In genomic region chr4:73044356-73044755, GRCm38 (mm10) we compare ENCODE assay signal across 20 mouse cellular contexts.
"Had no signal": no experiment of that assay in that cellular context is flagged by ENCODE, and none has a peak within 500 bp of the region (broad histone marks: within the 10 kb centered on the region; RNA-seq: fewer than 3 reads in every experiment).

No protein-coding gene starts in this region.

- H3K9me3 ChIP-seq: megakaryocyte, embryonic 14.5 days; midbrain, embryonic 10.5 days; midbrain, embryonic 13.5 days; neural tube, embryonic 13.5 days; stomach, embryonic 15.5 days had no signal

- H3K27me3 ChIP-seq: megakaryocyte, embryonic 14.5 days; neural tube, embryonic 13.5 days; stomach, embryonic 15.5 days had no signal

- H3K27ac ChIP-seq: left cerebral cortex, adult 2 months; liver, embryonic 14.5 days; midbrain, embryonic 10.5 days; midbrain, embryonic 13.5 days; neural tube, embryonic 13.5 days; stomach, embryonic 15.5 days had no signal

- H3K4me3 ChIP-seq: left cerebral cortex, adult 2 months; megakaryocyte, embryonic 14.5 days; midbrain, embryonic 10.5 days; midbrain, embryonic 13.5 days; myocyte; neural tube, embryonic 13.5 days; stomach, embryonic 15.5 days had no signal

- H3K4me1 ChIP-seq: megakaryocyte, embryonic 14.5 days; midbrain, embryonic 10.5 days; neural tube, embryonic 13.5 days; stomach, embryonic 15.5 days had no signal

- H3K36me3 ChIP-seq: midbrain, embryonic 10.5 days; midbrain, embryonic 13.5 days; neural tube, embryonic 13.5 days; stomach, embryonic 15.5 days had no signal

- H3K9ac ChIP-seq: liver, embryonic 14.5 days; midbrain, embryonic 13.5 days; neural tube, embryonic 13.5 days; stomach, embryonic 15.5 days had no signal

- H3K4me2 ChIP-seq: liver, embryonic 11.5 days; midbrain, embryonic 13.5 days; neural tube, embryonic 13.5 days; stomach, embryonic 15.5 days had no signal

- ATAC-seq: inflammation-experienced regulatory T-cells, adult 6 months; intestine, embryonic 16.5 days; midbrain, embryonic 13.5 days; midbrain, embryonic 16.5 days had no signal

- DNase-seq: kidney, adult 18-20 months; kidney, postnatal 14 days; layer of hippocampus, postnatal 36 days; lung, adult 2 months; retina, postnatal 1 day; right cerebral cortex, postnatal 25 days; spleen, adult 18-20 months; thymus, postnatal 25 days had no signal
